Mouse (Mus musculus): ENCODE measurements around the gene Gm10720. TPM values are rescaled to one million over a fixed set of nuclear protein-coding genes. Genes with fewer than 3 reads are reported as not detected.

The Gm10720 gene
- polyA plus RNA-seq, 1 experiment: not detected

Other genes starting within 250 kb of the Gm10720 start
- gene Gm10722, start 14.7 kb upstream of the Gm10720 start, polyA plus RNA-seq (2012; rRNA removed): not detected in 2 replicates
- not detected in 2 replicates for gene Gm11168, start 12.3 kb upstream of the Gm10720 start, polyA plus RNA-seq (2012; rRNA removed)
- gene Gm10721, start 2.5 kb upstream of the Gm10720 start, polyA plus RNA-seq (2012; rRNA removed): not detected in 2 replicates
- not detected in 2 replicates for gene Gm10719, start 1.8 kb downstream of the Gm10720 start, polyA plus RNA-seq (2012; rRNA removed)
- 0.18 TPM in 1 of 2 replicates, not detected in the other for gene Gm10718, start 7.9 kb downstream of the Gm10720 start, polyA plus RNA-seq (2012; rRNA removed)
- not detected in 2 replicates for gene Gm10717, start 9.8 kb downstream of the Gm10720 start, polyA plus RNA-seq (2012; rRNA removed)
- not detected in 2 replicates for gene Gm17535, start 18.9 kb downstream of the Gm10720 start, polyA plus RNA-seq (2012; rRNA removed)
- gene Gm10715, start 21.2 kb downstream of the Gm10720 start, polyA plus RNA-seq (2012; rRNA removed): not detected in 2 replicates